Mouse (Mus musculus) thymus, postnatal 10 days (tissue): ENCODE data around the gene Rsph3b.

ENCODE experiments used
- DNase-seq, 2 experiments: peaks; one replicate each; pipeline ENCODE4 v3.0.0; 2021; ENCODE audit warnings: low spot score in 2 of 2

Gene Rsph3b

DNA sequence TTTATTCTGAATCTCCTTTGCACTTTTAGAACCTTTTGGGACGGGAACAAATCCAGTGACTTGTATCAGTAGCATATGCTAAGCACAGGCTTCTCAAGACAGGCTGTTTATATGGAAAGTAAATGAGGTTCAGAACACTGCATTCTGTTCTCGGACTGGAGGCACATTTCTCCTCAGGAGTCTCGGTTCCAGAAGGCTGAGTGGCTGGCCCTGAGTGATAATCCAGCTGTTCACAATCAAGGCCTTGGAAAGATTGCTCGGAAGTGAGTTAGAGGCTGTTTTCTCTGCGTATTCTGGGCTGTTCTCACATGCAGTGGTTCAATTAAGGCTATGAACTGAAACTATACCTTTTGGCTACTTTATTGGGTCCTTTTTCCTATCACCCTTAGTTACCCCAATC lies 82.9 kb downstream of the Rsph3b start:
- DNase-seq: no peak

DNA sequence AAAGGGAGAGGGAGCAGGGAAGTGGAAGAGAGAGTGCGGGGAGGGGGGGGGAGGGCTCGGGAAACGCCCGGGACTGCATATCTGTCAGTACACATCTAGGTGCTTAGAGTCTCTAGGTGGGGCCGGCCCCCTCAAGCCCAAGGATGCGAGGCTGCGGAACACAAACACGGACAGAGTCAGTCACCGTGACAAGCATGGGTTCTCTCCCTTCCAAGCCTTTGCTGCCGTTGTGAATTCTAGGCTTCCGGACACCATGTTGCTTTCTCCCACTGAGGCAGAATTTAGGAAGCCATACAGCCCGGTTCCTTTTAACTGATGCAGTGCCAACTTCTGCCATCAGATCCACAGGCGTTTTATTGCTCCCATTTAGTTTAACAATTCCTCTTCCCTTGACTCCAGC lies 83.6 kb downstream of the Rsph3b start:
- DNase-seq: no peak

DNA sequence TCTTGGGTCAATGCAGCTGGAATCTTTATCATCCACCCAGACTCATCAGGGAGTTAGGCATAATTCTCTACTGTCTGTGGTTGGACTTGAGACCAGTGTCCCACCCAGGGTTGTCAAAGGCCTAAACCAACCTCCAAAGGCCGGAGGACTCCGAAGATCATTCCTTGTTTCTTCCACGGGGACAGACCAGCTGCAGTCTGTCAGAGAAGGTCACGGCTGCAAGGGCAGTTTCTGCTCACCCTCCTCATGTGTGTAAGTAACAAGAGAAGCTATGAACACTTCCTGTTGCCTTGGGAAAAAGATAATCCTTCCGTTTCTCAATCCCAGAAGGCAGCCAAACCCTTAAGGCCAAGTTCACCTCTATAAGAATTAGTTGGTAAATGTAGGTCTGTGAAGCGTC lies 85.0 kb downstream of the Rsph3b start:
- DNase-seq: no peak

DNA sequence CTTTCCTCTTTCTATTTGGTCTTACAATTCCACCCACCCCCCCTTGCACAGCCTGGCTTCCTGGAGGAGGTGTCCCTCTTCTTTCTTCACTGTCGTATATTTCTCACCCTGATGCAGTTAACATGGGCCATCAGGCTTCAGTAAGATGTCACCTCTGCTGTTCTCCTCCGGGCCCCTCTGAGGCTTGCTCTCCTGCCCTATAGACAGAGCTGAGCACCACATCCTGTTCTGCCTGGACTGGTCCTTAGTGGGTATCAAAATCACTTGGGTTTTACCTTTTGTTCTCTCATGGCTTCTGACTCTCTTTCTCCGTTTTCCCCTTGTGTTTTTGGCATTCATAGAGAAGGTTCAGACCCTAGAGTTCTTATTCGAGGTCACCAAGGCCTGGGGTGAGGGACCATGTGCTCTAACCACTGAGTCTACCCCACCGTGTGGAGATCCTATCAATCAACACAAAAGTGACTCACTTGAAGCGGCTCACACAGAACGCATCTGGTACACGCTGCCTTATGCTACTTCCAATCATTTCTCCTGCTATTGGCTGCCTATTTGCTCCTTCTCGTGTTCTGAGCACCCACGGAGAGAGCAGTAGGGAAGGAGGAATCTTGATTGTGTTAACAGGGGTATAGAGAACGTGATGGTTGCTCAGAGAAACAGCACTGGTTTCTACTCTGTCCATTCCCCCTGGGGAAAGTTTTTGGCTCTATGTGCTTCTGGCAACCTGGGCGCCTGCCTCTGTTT lies 86.3 kb downstream of the Rsph3b start:
- DNase-seq: no peak

DNA sequence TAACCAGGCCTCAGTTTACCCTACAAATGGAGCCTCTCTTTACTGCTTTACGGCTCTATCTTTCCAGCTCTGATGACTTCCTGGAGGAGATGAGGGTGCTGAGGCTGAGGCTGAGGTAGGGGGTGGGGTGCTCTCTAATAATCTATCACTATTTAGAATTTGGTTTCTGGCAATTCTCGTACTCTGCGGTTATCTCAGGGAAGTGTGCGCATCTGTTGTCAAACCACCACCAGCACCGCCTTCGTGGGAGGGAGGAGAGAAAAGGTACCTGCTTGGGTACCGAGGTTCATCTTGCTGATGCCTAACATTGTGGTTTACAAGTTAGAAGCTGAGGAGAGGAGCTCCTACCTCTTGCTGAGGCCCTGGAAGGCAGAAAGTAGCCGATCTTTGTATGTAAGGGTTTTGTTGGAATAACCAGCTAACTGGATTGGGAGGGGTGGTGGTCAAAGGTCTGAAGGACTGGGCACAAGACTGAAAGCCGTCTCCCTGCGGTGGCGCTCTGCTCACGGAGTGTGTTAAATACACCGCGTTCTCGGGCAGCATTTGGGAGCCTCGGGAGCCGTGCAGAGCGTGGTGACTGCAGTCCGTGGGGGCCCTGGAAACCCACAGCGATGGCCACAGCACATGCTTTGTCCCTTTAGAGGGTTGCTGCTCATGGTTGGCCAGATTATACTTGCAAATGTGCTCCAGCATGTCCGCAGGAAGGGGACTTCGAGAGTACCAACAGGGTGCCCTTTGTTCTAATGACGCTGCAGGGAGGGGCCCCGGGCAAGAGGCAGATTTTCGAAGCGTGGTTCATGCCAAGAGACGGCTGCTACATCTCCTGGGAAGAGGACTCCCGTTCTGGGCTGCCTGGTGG lies 87.1 kb downstream of the Rsph3b start:
- DNase-seq: peak; percentile 6 to 18

DNA sequence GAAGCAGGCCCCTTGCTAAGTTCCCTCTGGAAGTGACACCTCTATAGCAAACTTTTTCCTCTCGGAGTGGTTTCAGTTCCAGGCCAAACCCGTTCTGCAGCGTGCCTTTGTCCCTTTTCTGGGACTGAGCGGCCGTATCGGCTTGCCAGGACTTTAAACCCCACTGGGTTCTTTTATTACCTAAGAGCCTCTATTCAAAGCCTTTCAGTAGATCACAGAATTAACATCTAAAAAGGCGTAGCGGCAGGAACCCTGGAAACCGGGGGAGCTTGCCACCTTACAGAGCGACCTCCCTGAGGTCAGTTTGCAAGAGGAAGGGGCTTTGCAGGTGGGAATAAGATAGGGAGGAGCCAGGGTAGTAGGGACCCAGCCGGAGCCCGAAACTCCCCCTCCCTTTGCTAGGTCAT lies 88.0 kb downstream of the Rsph3b start:
- no peak for DNase-seq

DNA sequence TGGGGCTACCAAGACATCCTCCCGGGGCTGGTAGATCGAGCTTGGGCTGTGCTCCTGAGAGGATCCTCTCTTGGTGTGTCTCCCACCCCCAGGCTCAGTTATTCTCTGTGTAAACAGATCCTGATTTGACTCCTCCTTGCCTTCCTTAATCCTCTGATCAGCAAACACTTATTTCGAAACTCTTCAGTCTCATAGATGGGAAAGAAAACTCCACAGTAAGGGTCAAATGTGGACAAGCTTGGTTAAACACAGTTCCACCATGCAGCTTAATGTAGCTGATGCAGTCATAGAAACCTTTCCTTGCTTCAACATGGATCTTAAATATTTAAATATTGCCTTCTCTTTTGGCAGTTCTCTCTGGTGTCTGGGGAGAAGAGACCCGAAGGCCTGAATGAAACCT lies 88.4 kb downstream of the Rsph3b start:
- no peak for DNase-seq
